In the genomic region with DNA sequence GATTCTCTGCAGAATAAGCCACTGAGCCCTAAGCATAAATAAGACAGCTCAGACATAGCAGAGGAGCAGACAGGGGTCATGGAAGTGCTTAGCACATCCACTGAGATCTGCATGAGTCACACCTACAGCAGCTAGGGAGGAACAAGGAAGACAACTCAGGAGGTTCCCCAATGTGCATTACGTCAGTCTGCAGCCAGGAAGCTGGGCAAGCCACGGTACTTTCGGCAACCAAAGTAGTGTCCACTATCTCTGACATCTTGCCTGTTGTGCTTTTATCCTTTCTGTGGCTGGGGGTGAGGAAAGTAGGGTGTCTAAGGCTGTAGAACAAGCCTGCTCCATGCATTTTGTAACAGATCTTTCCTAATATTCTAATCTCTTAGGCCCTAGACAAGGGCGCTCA, we compare ENCODE assay signal across 14 mouse cellular contexts. TPM values are rescaled to one million over a fixed set of nuclear protein-coding genes. Genes with fewer than 3 reads are reported as not detected.
DNase-seq lines count a peak whose midpoint lies in the region; ATAC-seq and TF ChIP-seq lines count a peak whose summit lies in the region.
"Had no signal": no experiment of that assay in that cellular context is flagged by ENCODE, and none has a peak within 500 bp of the region (broad histone marks: within the 10 kb centered on the region; RNA-seq: fewer than 3 reads in every experiment).

No protein-coding gene starts in this region.

- TF ChIP-seq CTCF in E14TG2a.4 (conservative IDR thresholded peaks at IDR 0.05; ENCODE audit: low read length), result no peak

- no peaks in the 10 kb centered on the region for H3K36me3 ChIP-seq in heart, embryonic 12.5 days
- no peaks in the 10 kb centered on the region for H3K36me3 ChIP-seq in E14TG2a.4 (ENCODE audit: insufficient read depth, low read length)
- no peaks in the 10 kb centered on the region for H3K36me3 ChIP-seq in embryonic facial prominence, embryonic 10.5 days (replicated peaks)
- H3K36me3 ChIP-seq: limb, embryonic 15.5 days had no signal

- peak; percentile 10 for DNase-seq in heart, adult 8-10 months (ENCODE audit: low spot score)
- DNase-seq in gonadal fat pad, adult 2 months (ENCODE audit: low read depth), result peak; percentile 60
- peak; percentile 50 to 55 for DNase-seq in monocyte, adult 2 months (ENCODE audit: low read depth in 1 of 2, low spot score in 2 of 2)
- DNase-seq in embryonic facial prominence, embryonic 10.5 days (ENCODE audit: low spot score), result no peak
- no peak for DNase-seq in layer of hippocampus, adult 8-10 months (ENCODE audit: low spot score in 2 of 2)
- DNase-seq: cerebellum, postnatal 25 days; heart, postnatal 4 days; kidney, adult 18-20 months; thymus, postnatal 25 days had no signal

- 0 out of 2 replicates have a peak, but pooled peaks cover 2% of the 10 kb centered on the region for H3K27me3 ChIP-seq in heart, embryonic 12.5 days (replicated peaks)
- no peaks in the 10 kb centered on the region for H3K27me3 ChIP-seq in E14TG2a.4 (ENCODE audit: insufficient read depth, low read length)
- H3K27me3 ChIP-seq in embryonic facial prominence, embryonic 10.5 days (replicated peaks; ENCODE audit: low read depth, poor library complexity, severe bottlenecking), result 0 out of 2 replicates have a peak, but pooled peaks cover 3% of the 10 kb centered on the region
- H3K27me3 ChIP-seq: limb, embryonic 15.5 days had no signal

- no peak for ATAC-seq in heart, embryonic 12.5 days (ENCODE audit: insufficient number of reproducible peaks, low FRiP score)
- no peak for ATAC-seq in erythroblast, adult 5-6 weeks (replicated peaks; ENCODE audit: low FRiP score, poor library complexity, severe bottlenecking)

- no peaks in the 10 kb centered on the region for H3K9me3 ChIP-seq in heart, embryonic 12.5 days (replicated peaks)
- H3K9me3 ChIP-seq in E14TG2a.4 (ENCODE audit: low read length), result no peaks in the 10 kb centered on the region
- H3K9me3 ChIP-seq in embryonic facial prominence, embryonic 10.5 days, result no peaks in the 10 kb centered on the region
- H3K9me3 ChIP-seq: limb, embryonic 15.5 days had no signal

- H3K4me2 ChIP-seq in heart, embryonic 12.5 days, result no peak overlapping the region
- H3K4me2 ChIP-seq: limb, embryonic 15.5 days had no signal

- H3K4me1 ChIP-seq in heart, embryonic 12.5 days (replicated peaks), result no peaks in the 10 kb centered on the region
- H3K4me1 ChIP-seq in E14TG2a.4 (replicated peaks; ENCODE audit: low read depth, low read length), result peaks cover 91% of the 10 kb centered on the region
- peaks cover 16% of the 10 kb centered on the region for H3K4me1 ChIP-seq in embryonic facial prominence, embryonic 10.5 days
- H3K4me1 ChIP-seq: limb, embryonic 15.5 days had no signal

- 53% methylated on average over 4 of the region's 4 CpGs for WGBS in heart, embryonic 12.5 days
- 84% methylated on average over 4 of the region's 4 CpGs for WGBS in embryonic facial prominence, embryonic 10.5 days

- H3K4me3 ChIP-seq in heart, embryonic 12.5 days, result no peak overlapping the region
- peak overlapping the region; percentile 63 for H3K4me3 ChIP-seq in E14TG2a.4 (replicated peaks; ENCODE audit: low read length)
- H3K4me3 ChIP-seq in embryonic facial prominence, embryonic 10.5 days, result no peak overlapping the region
- H3K4me3 ChIP-seq: heart, adult 2 months; limb, embryonic 15.5 days had no signal

- no peak overlapping the region for H3K27ac ChIP-seq in heart, embryonic 12.5 days (ENCODE audit: poor library complexity, severe bottlenecking)
- H3K27ac ChIP-seq in embryonic facial prominence, embryonic 10.5 days (replicated peaks), result no peak overlapping the region
- H3K27ac ChIP-seq: heart, adult 2 months; limb, embryonic 15.5 days had no signal

- no peak overlapping the region for H3K9ac ChIP-seq in heart, embryonic 12.5 days
- H3K9ac ChIP-seq: limb, embryonic 15.5 days had no signal

RNA-seq across cellular contexts. Expression of a gene that starts 27.6 kb away (rescaled TPM):
- 10 to 100 TPM in 3 of 4 experiments, 1 to 10 TPM in 1; 10.0 to 14.7 (median 12.3) TPM for total RNA-seq in heart, adult 8-10 months (2022)
- 59.7 and 64.7 TPM in 2 replicates for polyA plus RNA-seq in heart, embryonic 12.5 days (2016; fragmentation: Nextera tagmentation; extraction: Ambion mirVana)
- polyA plus RNA-seq in gonadal fat pad, adult 2 months (2012; rRNA removed), result 10.4 and 14.0 TPM in 2 replicates
- total RNA-seq in erythroblast, adult 5-6 weeks (2015; ENCODE audit: low replicate concordance), result 2.3 and 3.5 TPM in 2 replicates
- 0.68 and 1.5 TPM in 2 replicates for total RNA-seq in erythroblast, adult 5-6 weeks (2017; ENCODE audit: low replicate concordance)
- 94.5 and 111 TPM in 2 replicates for polyA plus RNA-seq in embryonic facial prominence, embryonic 10.5 days (2016; fragmentation: Nextera tagmentation; extraction: Ambion mirVana)
- total RNA-seq in layer of hippocampus, adult 8-10 months (2022), result 10 to 100 TPM in 2 of 4 experiments, 1 to 10 TPM in 2; 7.6 to 12.1 (median 9.9) TPM

Comparison
In these comparisons a context has a peak if more than half of its experiments do, and no peak if none do; other contexts are left out.
1. DNase-seq: peak in heart, adult 8-10 months (single experiment), gonadal fat pad, adult 2 months (single experiment) and monocyte, adult 2 months (2 of 2); none in embryonic facial prominence, embryonic 10.5 days (single experiment) and layer of hippocampus, adult 8-10 months (0 of 2).